Mouse (Mus musculus) heart, embryonic 11.5 days (tissue): ENCODE data around the gene Cers6. TPM values are rescaled to one million over a fixed set of nuclear protein-coding genes. Genes with fewer than 3 reads are reported as not detected.
A peak's percentile ranks its signal among the peaks of the same experiment; 100 is the strongest.

Experiments
- ATAC-seq: fragments of 200-750 bp; cut with Nextera tagmentation; replicated peaks from 2 replicates; pipeline ENCODE4 v1.8.0; 2017; ENCODE audit warnings: moderate library complexity; ENCODE audit not compliant: insufficient number of reproducible peaks, low FRiP score, low TSS enrichment
- H3K27ac ChIP-seq: fragments of 300-500 bp; sonication (generic); 2 replicates; pipeline ENCODE4 v1.5.1; 2014; ENCODE audit warnings: mild to moderate bottlenecking, low read depth, low read length
- H3K27me3 ChIP-seq: fragments of 300-500 bp; sonication (generic); 2 replicates; pipeline ENCODE4 v1.6.1; 2014; ENCODE audit warnings: mild to moderate bottlenecking, low read length, mixed read lengths; ENCODE audit not compliant: control insufficient read depth, insufficient read depth
- H3K36me3 ChIP-seq: fragments of 300-500 bp; sonication (generic); 2 replicates; pipeline ENCODE4 v1.6.1; 2014; ENCODE audit warnings: mild to moderate bottlenecking, low read length, moderate library complexity, mixed read lengths; ENCODE audit not compliant: control insufficient read depth, insufficient read depth
- H3K4me1 ChIP-seq: fragments of 300-500 bp; sonication (generic); 2 replicates; pipeline ENCODE4 v1.6.1; 2014; ENCODE audit warnings: low read length; ENCODE audit not compliant: control insufficient read depth, insufficient read depth
- H3K4me2 ChIP-seq: fragments of 300-500 bp; sonication (generic); 2 replicates; pipeline ENCODE4 v1.6.1; 2014; ENCODE audit warnings: mild to moderate bottlenecking, moderate library complexity
- H3K4me3 ChIP-seq: fragments of 300-500 bp; sonication (generic); 2 replicates; pipeline ENCODE4 v1.5.1; 2014; ENCODE audit warnings: low read depth, low read length
- H3K9ac ChIP-seq: fragments of 300-500 bp; sonication (generic); 2 replicates; pipeline ENCODE4 v1.6.1; 2014; ENCODE audit warnings: mild to moderate bottlenecking, low read depth, low read length, moderate library complexity
- H3K9me3 ChIP-seq: fragments of 300-500 bp; sonication (generic); replicated peaks from 2 replicates; pipeline ENCODE4 v1.6.1; 2016; ENCODE audit warnings: low read length; ENCODE audit not compliant: control insufficient read depth
- WGBS: fragments of 180-500 bp; shearing (Covaris S2); extraction: QIAGEN DNeasy Blood & Tissue Kit; methylation state at CpG from one replicate; pipeline ENCODE4 v1.1.7; 2014; ENCODE audit not compliant: insufficient replicate concordance; 5-methylcytosine and 5-hydroxymethylcytosine counted together
- polyA plus RNA-seq: library from polyadenylated mRNA; unstranded; fragments of >200 nt; fragmentation: Nextera tagmentation; extraction: Ambion mirVana; gene quantifications from 2 replicates; pipeline ENCODE4 v1.2.1, GENCODE M21; 2014

Cers6 gene
- polyA plus RNA-seq = 31.6 and 32.8 TPM in 2 replicates

GRCm38 (mm10) chr2:68860904-68861685, at the start of gene Cers6:
Gene Cers6, plus strand, starts transcription at chr2:68861441.
- Histone ChIP-seq H3K9me3 (no peaks in the 10 kb centered on the region), H3K36me3 (no peaks in the 10 kb centered on the region), H3K4me2 (peak within 1 kb of the TSS; percentile 78), H3K4me1 (peaks cover 6% of the 10 kb centered on the region; the same call in 1 of the 2 replicates), H3K9ac (peak within 1 kb of the TSS; percentile 80), H3K27ac (peak within 1 kb of the TSS; percentile 74), H3K27me3 (no peaks in the 10 kb centered on the region), H3K4me3 (peak within 1 kb of the TSS; percentile 80)
- WGBS = under 1% methylated on average over 48 of the region's 53 CpGs
- ATAC-seq = peak; percentile 96

- Histone ChIP-seq H3K4me1 (no peaks in the 10 kb centered on the region), H3K36me3 (no peaks in the 10 kb centered on the region), H3K9me3 (no peaks in the 10 kb centered on the region), H3K4me3 (no peak overlapping the region), H3K4me2 (no peak overlapping the region), H3K27me3 (no peaks in the 10 kb centered on the region), H3K9ac (no peak overlapping the region), H3K27ac (no peak overlapping the region)
- WGBS = 62% methylated on average over 2 of the region's 2 CpGs
- ATAC-seq = no peak
Observed at GRCm38 (mm10) chr2:68814409-68814808, 46.8 kb upstream of the Cers6 start.

- no peaks in the 10 kb centered on the region for H3K27me3 ChIP-seq
- no peaks in the 10 kb centered on the region for H3K9me3 ChIP-seq
- H3K36me3 ChIP-seq = no peaks in the 10 kb centered on the region
- no peak for ATAC-seq
- no peaks in the 10 kb centered on the region for H3K4me1 ChIP-seq
- 77% methylated on average over 4 of the region's 4 CpGs for WGBS
- no peak overlapping the region for H3K4me3 ChIP-seq
- H3K4me2 ChIP-seq = no peak overlapping the region
- H3K27ac ChIP-seq = no peak overlapping the region
- no peak overlapping the region for H3K9ac ChIP-seq
Observed at GRCm38 (mm10) chr2:68819040-68819439, 42.2 kb upstream of the Cers6 start.

- Histone ChIP-seq H3K4me3 (no peak overlapping the region), H3K27me3 (no peaks in the 10 kb centered on the region), H3K4me1 (no peaks in the 10 kb centered on the region), H3K36me3 (no peaks in the 10 kb centered on the region), H3K4me2 (no peak overlapping the region), H3K9ac (no peak overlapping the region), H3K27ac (no peak overlapping the region), H3K9me3 (no peaks in the 10 kb centered on the region)
- no peak for ATAC-seq
- WGBS = 62% methylated on average over 4 of the region's 4 CpGs
Observed at GRCm38 (mm10) chr2:68822152-68822887, 38.9 kb upstream of the Cers6 start.

GRCm38 (mm10) chr2:68825326-68826020, 35.8 kb upstream of the Cers6 start:
- Histone ChIP-seq H3K9me3 (no peaks in the 10 kb centered on the region), H3K4me2 (no peak overlapping the region), H3K27ac (no peak overlapping the region), H3K36me3 (no peaks in the 10 kb centered on the region), H3K4me3 (no peak overlapping the region), H3K4me1 (no peaks in the 10 kb centered on the region), H3K27me3 (no peaks in the 10 kb centered on the region), H3K9ac (no peak overlapping the region)
- ATAC-seq = no peak
- 47% methylated on average over 7 of the region's 7 CpGs for WGBS

- Histone ChIP-seq H3K4me3 (no peak overlapping the region), H3K9ac (no peak overlapping the region), H3K36me3 (no peaks in the 10 kb centered on the region), H3K4me2 (no peak overlapping the region), H3K4me1 (no peaks in the 10 kb centered on the region), H3K27ac (no peak overlapping the region), H3K9me3 (no peaks in the 10 kb centered on the region), H3K27me3 (no peaks in the 10 kb centered on the region)
- ATAC-seq = no peak
- 79% methylated on average over 5 of the region's 5 CpGs for WGBS
Observed at GRCm38 (mm10) chr2:68843330-68843729, 17.9 kb upstream of the Cers6 start.

GRCm38 (mm10) chr2:68844530-68844929, 16.7 kb upstream of the Cers6 start:
- Histone ChIP-seq H3K4me2 (no peak overlapping the region), H3K27ac (no peak overlapping the region), H3K36me3 (no peaks in the 10 kb centered on the region), H3K4me3 (no peak overlapping the region), H3K27me3 (no peaks in the 10 kb centered on the region), H3K4me1 (no peaks in the 10 kb centered on the region), H3K9me3 (no peaks in the 10 kb centered on the region), H3K9ac (no peak overlapping the region)
- WGBS = 85% methylated on average over 2 of the region's 2 CpGs
- no peak for ATAC-seq

- H3K36me3 ChIP-seq = no peaks in the 10 kb centered on the region
- H3K9me3 ChIP-seq = no peaks in the 10 kb centered on the region
- no peak overlapping the region for H3K27ac ChIP-seq
- H3K4me3 ChIP-seq = no peak overlapping the region
- 80% methylated on average over 13 of the region's 13 CpGs for WGBS
- no peak overlapping the region for H3K9ac ChIP-seq
- no peak overlapping the region for H3K4me2 ChIP-seq
- no peaks in the 10 kb centered on the region for H3K4me1 ChIP-seq
- no peak for ATAC-seq
- H3K27me3 ChIP-seq = no peaks in the 10 kb centered on the region
Observed at GRCm38 (mm10) chr2:68845002-68845740, 16.1 kb upstream of the Cers6 start.
